Mouse (Mus musculus) testis, postnatal 10 days (tissue): ENCODE measurements around the gene Fam186a.
"Not testable (repeated sequence)": the region's sequence is repeated elsewhere in the genome, so short reads cannot be mapped to it uniquely, and the experiment has no call there.

Experiments
- DNase-seq: peaks from one replicate; pipeline ENCODE4 v3.0.0; 2021; ENCODE audit warnings: low spot score

The Fam186a gene

DNA sequence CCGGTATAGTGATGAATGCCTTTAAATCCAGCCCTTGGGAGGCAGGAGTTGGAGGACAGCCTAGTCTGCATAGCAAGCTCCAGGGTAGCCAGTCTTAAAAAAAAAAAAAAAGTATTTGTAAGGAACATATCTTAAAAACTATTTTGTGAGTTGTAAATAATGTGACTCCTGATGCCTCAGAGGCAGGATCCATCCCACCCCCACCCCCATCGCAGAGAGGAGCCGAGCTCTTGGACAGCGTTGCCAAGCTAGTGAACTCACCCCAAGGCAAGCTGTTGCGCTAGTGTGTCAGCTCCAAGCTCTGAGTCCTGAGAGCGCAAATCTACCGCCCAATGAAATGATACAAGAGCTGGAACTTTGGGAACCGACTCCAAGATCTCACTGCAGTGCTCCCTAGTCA, 35.6 kb downstream of the Fam186a start:
- DNase-seq, result no peak

DNA sequence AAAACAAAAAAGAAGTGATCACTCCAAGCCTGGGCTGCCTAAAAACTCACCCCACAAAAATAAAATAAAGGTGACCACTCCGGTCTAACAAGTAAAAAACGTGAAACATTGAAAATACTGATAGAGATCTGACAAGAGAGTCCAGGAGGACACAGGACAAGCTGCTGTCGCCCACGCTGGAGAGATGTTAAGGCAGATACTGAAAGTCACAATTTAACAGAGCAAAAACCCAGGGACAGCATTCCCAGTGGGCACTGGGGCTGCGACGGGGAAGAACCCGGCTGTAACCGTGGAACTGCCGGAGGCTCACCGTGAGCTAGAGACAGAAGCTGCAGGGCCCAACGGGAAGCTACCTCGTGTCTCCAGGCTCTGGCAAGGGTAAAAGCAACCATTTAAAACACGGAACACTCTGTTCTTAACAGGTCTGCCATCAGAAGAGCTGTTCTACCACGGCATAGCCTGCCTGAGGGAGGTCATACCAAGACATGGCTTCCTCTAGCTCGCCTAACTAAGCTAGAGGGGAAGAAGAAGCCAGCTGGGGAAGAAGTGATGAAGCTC, 47.2 kb downstream of the Fam186a start:
- no peak for DNase-seq

DNA sequence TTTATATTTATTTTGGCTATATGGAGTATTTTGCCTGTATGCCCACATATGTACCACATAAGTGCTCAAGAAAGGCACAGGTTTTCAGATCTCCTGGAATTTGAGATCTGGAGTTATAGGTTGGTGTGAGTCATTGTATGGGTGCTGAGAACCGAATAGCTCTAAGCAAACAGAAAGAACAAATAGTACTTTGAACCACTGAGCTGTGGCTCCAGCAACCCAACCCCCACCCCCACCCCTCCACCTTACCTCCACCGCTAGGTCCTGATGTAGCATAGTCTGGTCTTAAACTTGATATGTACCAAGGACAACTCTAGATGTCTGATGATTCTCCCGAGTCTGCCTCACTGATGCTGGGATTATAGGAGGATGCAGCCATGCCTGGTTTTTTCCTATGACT, 49.6 kb downstream of the Fam186a start:
- DNase-seq, result no peak

GRCm38 (mm10) chr15:99914613-99915012, 52.2 kb downstream of the Fam186a start:
- DNase-seq, result no peak

GRCm38 (mm10) chr15:99911785-99912184, 55.1 kb downstream of the Fam186a start:
- no peak for DNase-seq

DNA sequence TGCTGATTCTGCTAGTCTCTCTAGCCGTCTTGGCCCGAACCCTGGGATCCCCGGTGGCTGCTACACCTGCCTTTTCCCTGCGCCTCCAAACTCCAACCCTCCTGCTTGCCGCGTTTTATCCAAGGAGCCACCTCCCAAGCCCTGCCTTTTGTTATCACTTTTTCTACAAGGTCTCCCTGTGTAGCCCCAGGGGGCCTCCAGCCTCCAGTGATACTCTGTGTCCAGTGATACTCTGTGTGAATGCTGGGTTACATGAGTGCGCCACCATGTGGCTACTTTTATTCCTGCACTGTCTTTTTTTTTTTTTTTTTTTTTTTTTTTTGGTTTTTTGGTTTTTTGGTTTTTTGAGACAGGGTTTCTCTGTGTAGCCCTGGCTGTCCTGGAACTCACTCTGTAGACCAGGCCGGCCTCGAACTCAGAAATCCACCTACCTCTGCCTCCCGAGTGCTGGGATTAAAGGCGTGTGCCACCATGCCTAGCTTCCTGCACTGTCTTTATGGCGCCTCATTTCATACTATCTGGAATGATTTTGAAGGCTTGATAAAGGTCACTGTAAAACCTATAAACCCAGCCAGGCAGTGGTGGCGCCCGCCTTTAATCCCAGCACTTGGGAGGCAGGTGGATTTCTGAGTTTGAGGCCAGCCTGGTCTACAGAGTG, 57.4 kb downstream of the Fam186a start:
- DNase-seq, result peak; percentile 67

- DNase-seq, result no peak
These were observed 59.3 kb downstream of the Fam186a start for GRCm38 (mm10) chr15:99907514-99907913.

- DNase-seq, result no peak
These were observed 59.8 kb downstream of the Fam186a start for GRCm38 (mm10) chr15:99907041-99907440.

GRCm38 (mm10) chr15:99904841-99905240, 62.0 kb downstream of the Fam186a start:
- DNase-seq, result no peak

DNA sequence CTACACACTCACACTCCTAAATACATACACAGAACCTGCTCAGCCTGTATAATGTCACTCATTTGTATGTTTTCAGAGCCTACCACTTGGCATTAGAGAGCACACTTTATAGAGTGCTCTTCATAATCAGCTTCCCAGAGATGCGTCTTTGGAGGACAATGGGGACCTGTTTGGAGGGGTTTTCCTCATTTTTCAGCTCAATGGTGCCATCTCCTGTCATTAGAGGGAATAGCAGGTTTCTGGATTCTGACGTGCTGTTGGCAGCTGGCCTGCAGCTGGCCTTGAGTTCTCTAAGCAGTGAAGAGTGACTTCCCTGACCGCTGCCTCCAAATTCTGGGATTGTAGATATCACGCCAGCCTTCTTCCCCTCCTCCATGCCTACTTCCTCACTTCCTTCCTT, 62.5 kb downstream of the Fam186a start:
- DNase-seq, result peak; percentile 82

GRCm38 (mm10) chr15:99903227-99903626, 63.6 kb downstream of the Fam186a start:
- DNase-seq, result no peak

DNA sequence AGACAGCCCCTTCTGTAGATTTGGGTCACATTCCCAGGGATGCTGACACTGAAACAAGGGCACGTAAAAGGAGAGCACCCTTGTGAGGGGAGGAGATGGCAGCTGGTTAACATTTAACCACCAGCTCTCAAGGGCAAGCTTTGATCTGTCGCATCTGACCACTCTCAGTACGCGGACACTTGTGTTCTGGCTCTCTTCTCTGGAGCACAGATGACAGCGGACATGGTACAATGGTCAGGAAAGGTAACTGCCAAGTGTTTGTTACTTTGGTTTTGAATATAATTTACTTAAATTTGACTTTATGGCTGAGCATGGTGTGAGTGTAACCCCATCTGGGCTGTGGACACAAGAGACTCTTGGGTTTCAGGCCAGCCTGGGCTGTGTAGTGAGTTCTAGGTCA, 64.1 kb downstream of the Fam186a start:
- no peak for DNase-seq

GRCm38 (mm10) chr15:99896621-99897020, 70.2 kb downstream of the Fam186a start:
- no peak for DNase-seq

DNA sequence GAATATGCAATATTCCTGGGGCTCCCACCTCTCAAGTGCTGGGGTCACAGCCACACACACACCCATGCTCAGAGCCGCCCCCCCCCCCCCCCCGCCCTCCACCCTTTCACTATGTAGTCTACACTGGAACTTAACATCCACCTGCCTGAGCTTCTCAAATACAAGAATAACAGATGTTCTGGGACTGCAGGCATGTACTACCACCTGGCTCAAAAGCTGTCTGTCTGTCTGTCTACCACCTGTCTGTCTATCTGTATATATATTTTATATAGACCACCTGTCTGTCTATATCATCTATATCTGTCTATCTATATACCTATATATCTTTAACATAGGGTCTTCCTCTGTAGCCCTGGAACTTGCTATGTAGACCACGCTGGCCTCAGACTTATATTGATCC, 75.5 kb downstream of the Fam186a start:
- no peak for DNase-seq

DNA sequence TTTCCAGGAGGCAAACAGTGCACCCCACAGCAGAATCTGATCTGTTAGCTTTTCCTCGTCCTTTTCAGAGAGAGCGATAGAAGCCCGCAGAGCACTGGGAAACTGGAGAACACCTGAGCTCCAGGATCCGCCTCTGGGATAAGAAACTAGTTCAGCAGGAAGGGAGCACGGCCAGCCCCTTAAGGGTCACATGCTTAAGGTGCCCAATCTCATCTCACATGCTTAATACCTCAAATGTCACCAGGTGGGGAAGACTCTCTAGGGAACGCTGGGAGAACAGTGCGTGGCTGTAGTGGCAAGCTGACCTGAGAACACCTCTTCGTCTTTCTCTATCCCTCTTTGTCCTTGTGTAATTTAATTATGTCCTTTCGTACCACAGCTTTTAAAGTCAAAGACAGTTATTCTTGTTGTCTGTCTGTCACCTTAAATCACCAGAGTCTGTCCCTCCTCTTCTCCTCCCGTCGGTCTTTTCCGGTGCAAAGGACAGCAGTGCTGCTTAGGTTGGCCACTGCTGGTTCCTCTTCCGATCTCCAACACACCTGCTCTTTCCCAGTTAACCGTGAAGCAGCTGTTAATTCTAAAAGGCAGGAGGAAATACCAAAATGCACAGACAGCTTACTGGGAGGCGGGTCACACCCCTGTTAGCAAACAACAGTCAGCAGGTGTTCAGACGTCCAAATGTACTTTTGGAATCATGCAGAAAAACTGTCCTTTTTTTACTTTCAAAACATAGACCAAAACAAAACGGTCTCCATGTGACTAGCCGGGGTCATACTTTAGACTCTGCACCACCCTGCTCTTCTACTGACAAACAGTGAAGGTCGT, 76.2 kb downstream of the Fam186a start:
- DNase-seq, result no peak

GRCm38 (mm10) chr15:99889275-99889874, 77.5 kb downstream of the Fam186a start:
- no peak for DNase-seq

GRCm38 (mm10) chr15:99887130-99887529, 79.7 kb downstream of the Fam186a start:
- DNase-seq, result not testable (repeated sequence)

- no peak for DNase-seq
These were observed 82.8 kb downstream of the Fam186a start for GRCm38 (mm10) chr15:99884038-99884437.

DNA sequence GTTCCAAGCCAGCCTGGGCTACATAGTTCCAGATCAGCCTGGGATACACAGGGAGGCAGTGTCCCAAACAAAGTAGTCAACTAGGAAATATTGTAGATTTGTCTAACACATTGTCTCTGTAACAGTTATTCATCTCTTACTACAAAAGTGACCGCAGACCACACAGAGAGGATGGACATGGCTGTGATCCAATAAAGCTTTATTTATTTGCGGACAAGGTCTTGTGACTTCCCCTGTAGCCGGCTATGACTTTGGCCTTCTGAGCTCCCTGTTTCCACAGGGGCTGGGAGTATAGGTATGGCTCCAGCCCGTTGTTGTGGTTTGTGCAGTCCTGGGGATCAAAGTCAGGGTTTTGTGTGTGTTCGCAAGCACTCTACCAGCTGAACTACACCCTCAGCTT, 88.3 kb downstream of the Fam186a start:
- DNase-seq, result no peak

DNA sequence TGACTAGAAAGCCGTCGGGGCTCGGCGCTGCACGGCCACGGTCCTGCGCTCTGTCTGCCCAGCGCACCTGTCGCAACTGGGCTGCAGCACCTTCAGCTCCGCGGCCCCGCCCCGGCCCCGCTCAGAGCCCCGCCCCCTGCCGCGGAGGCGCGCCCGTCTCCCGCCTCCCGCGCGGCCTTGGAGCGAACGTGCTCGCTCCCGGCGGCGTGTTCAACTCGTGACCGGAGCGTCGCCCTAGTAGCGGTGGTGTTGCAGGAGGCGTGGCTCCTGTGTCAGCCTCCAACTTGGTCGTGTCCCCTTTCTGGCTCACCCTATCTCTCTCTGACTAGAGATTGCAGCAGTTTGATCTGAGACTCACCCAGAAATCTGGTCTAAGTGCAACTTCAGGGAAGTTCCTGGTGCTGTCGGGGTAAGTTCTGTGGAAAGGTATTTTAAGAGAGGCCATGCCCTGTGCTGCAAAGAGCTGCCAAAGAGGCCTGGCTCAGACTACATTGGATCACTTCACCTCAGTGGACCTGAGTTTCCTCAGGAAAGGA, 91.5 kb downstream of the Fam186a start, which contains the start of gene Lima1:
Lima1 (minus strand) TSS at position 123 of the 536 bp plus-strand sequence.
- peak; percentile 92 for DNase-seq

DNA sequence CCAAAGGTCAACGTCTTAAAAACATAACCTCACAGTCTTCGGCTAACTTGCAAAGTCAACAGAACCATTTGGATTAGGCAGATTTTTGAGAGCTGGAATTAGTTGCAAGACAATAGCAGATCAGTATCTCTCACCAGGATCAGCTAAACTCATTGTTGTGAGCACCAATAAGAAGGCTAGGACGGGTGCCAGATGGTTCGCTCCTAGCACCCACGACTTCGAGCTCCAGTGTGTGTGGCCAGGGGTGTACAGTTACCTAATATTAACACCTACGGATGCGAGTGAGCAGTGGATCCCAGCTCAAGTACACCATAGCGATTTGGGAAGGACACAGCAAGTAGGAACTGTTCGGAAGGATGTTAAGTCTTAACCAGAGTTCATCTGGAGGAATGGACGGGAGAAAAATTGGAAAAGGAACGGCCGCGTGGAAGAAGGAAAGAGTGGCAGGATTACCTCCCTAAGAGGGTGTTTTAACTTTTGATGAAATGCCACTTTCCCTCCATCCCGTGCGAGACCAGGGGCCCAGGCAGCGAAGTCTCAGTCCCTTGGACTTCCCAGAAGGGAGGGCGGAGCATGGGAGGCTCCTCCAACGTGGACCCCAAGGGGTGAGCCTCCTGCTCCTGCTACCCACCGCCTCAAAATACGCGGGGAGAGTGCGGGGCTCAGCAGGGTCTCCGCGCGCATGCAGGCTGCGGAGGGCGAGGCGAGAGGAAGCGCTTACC, 92.1 kb downstream of the Fam186a start:
- DNase-seq, result no peak

GRCm38 (mm10) chr15:99872543-99872942, 94.3 kb downstream of the Fam186a start:
- DNase-seq, result no peak
